Mouse (Mus musculus): ENCODE measurements at regions not wholly inside any gene's neighbourhood (a gene's known extent, or its start where the extent isn't known, plus 50 kb on each side); places are given as distances from the start of the nearest gene placed in this dataset.

- TF ChIP-seq EP300 (optimal IDR thresholded peaks at IDR 0.05) (no peak), CTCF (IDR thresholded peaks at IDR 0.05; ENCODE audit: low read depth) (no peak)
Measured at GRCm38 (mm10) chr4:97486354-97486753, 286.2 kb upstream of the Nfia start.
